Mouse (Mus musculus) embryonic facial prominence, embryonic 13.5 days (tissue): ENCODE measurements around the gene Snhg11. TPM values are rescaled to one million over a fixed set of nuclear protein-coding genes. Genes with fewer than 3 reads are reported as not detected.
"Not testable (repeated sequence)": the region's sequence is repeated elsewhere in the genome, so short reads cannot be mapped to it uniquely, and the experiment has no call there.

Source experiments
- ATAC-seq: fragments of 200-750 bp; cut with Nextera tagmentation; 2 replicates; pipeline ENCODE4 v1.8.0; 2017; ENCODE audit warnings: low read depth; ENCODE audit not compliant: insufficient number of reproducible peaks, insufficient read depth, low FRiP score, low TSS enrichment
- H3K27ac ChIP-seq: fragments of 300-500 bp; sonication (generic); 2 replicates; pipeline ENCODE4 v1.5.1; 2015; ENCODE audit warnings: moderate library complexity, mild to moderate bottlenecking, inconsistent platforms
- H3K27me3 ChIP-seq: fragments of 300-500 bp; sonication (generic); 2 replicates; pipeline ENCODE4 v1.6.1; 2015; ENCODE audit warnings: mild to moderate bottlenecking, inconsistent platforms
- H3K36me3 ChIP-seq: fragments of 300-500 bp; sonication (generic); 2 replicates; pipeline ENCODE4 v1.6.1; 2015; ENCODE audit warnings: mild to moderate bottlenecking, inconsistent platforms
- H3K4me1 ChIP-seq: fragments of 300-500 bp; sonication (generic); 2 replicates; pipeline ENCODE4 v1.6.1; 2015; ENCODE audit warnings: inconsistent platforms
- H3K4me2 ChIP-seq: fragments of 300-500 bp; sonication (generic); 2 replicates; pipeline ENCODE4 v1.6.1; 2015; ENCODE audit warnings: moderate library complexity, mild to moderate bottlenecking, inconsistent platforms
- H3K4me3 ChIP-seq: fragments of 300-500 bp; sonication (generic); 2 replicates; pipeline ENCODE4 v1.5.1; 2015; ENCODE audit warnings: mild to moderate bottlenecking, inconsistent platforms
- H3K9ac ChIP-seq: fragments of 300-500 bp; sonication (generic); 2 replicates; pipeline ENCODE4 v1.6.1; 2015; ENCODE audit warnings: mild to moderate bottlenecking, inconsistent platforms
- H3K9me3 ChIP-seq: fragments of 300-500 bp; sonication (generic); 2 replicates; pipeline ENCODE4 v1.6.1; 2016; ENCODE audit warnings: inconsistent platforms
- WGBS: fragments of 180-500 bp; shearing (Covaris S2); methylation state at CpG from one replicate; pipeline ENCODE4 v1.1.7; 2015; ENCODE audit warnings: mixed read lengths; 5-methylcytosine and 5-hydroxymethylcytosine counted together
- polyA plus RNA-seq: library from polyadenylated mRNA; unstranded; fragments of >200 nt; fragmentation: Nextera tagmentation; extraction: Ambion mirVana; gene quantifications from 2 replicates; pipeline ENCODE4 v1.2.1, GENCODE M21; 2015

Snhg11 gene
- polyA plus RNA-seq, 1 experiment from 2014 or later: 13.1 TPM

- no peak overlapping the region for H3K9ac ChIP-seq
- 67% methylated on average over 5 of the region's 5 CpGs for WGBS
These were observed 2.4 kb upstream of the Snhg11 start for GRCm38 (mm10) chr2:158373061-158373460.

GRCm38 (mm10) chr2:158373516-158373915 lies 1.9 kb upstream of the Snhg11 start:
- WGBS: 71% methylated on average over 7 of the region's 7 CpGs
- Histone ChIP-seq H3K27ac (no peak overlapping the region), H3K4me1 (peaks cover 9% of the 10 kb centered on the region), H3K9ac (no peak overlapping the region), H3K4me3 (no peak overlapping the region), H3K9me3 (no peaks in the 10 kb centered on the region), H3K4me2 (no peak overlapping the region), H3K36me3 (no peaks in the 10 kb centered on the region), H3K27me3 (peaks cover 39% of the 10 kb centered on the region)
- no peak for ATAC-seq

More at GRCm38 (mm10) chr2:158373061-158373460, 2.4 kb upstream of the Snhg11 start:
- Histone ChIP-seq H3K9me3 (no peaks in the 10 kb centered on the region), H3K36me3 (no peaks in the 10 kb centered on the region), H3K27ac (no peak overlapping the region), H3K4me1 (peaks cover 9% of the 10 kb centered on the region), H3K4me2 (no peak overlapping the region), H3K4me3 (no peak overlapping the region), H3K27me3 (peaks cover 39% of the 10 kb centered on the region)
- no peak for ATAC-seq

- Histone ChIP-seq H3K4me2 (peak overlapping the region; percentile 69), H3K4me3 (peak overlapping the region; percentile 40), H3K4me1 (peaks cover 9% of the 10 kb centered on the region), H3K27me3 (peaks cover 39% of the 10 kb centered on the region), H3K9ac (no peak overlapping the region; the same call in 1 of the 2 replicates), H3K36me3 (no peaks in the 10 kb centered on the region), H3K27ac (no peak overlapping the region), H3K9me3 (no peaks in the 10 kb centered on the region)
- no peak for ATAC-seq
- 29% methylated on average over 12 of the region's 12 CpGs for WGBS
These were observed 767 bp downstream of the Snhg11 start for GRCm38 (mm10) chr2:158376123-158376687.

- Histone ChIP-seq H3K27me3 (peaks cover 39% of the 10 kb centered on the region), H3K9me3 (no peaks in the 10 kb centered on the region), H3K4me2 (no peak overlapping the region), H3K9ac (no peak overlapping the region), H3K27ac (no peak overlapping the region), H3K36me3 (no peaks in the 10 kb centered on the region), H3K4me1 (peaks cover 9% of the 10 kb centered on the region), H3K4me3 (no peak overlapping the region)
- WGBS: 72% methylated on average over 7 of the region's 7 CpGs
- ATAC-seq: no peak
These were observed 1.4 kb downstream of the Snhg11 start for GRCm38 (mm10) chr2:158376798-158377197.

- no peak overlapping the region for H3K27ac ChIP-seq
- no peaks in the 10 kb centered on the region for H3K36me3 ChIP-seq
- no peak overlapping the region for H3K9ac ChIP-seq
- peaks cover 9% of the 10 kb centered on the region for H3K4me1 ChIP-seq
- no peak overlapping the region for H3K4me2 ChIP-seq
- ATAC-seq: no peak
- H3K9me3 ChIP-seq: no peaks in the 10 kb centered on the region
- 75% methylated on average over 1 of the region's 1 CpGs for WGBS
- peaks cover 39% of the 10 kb centered on the region for H3K27me3 ChIP-seq
- H3K4me3 ChIP-seq: no peak overlapping the region
These were observed 2.4 kb downstream of the Snhg11 start for GRCm38 (mm10) chr2:158377811-158378210.

GRCm38 (mm10) chr2:158379354-158380078 lies 4.1 kb downstream of the Snhg11 start:
- Histone ChIP-seq H3K4me2 (no peak overlapping the region), H3K4me3 (no peak overlapping the region), H3K9ac (no peak overlapping the region), H3K9me3 (no peaks in the 10 kb centered on the region), H3K27me3 (peaks cover 26% of the 10 kb centered on the region), H3K27ac (no peak overlapping the region), H3K36me3 (no peaks in the 10 kb centered on the region), H3K4me1 (peaks cover 9% of the 10 kb centered on the region)
- no peak for ATAC-seq
- WGBS: 42% methylated on average over 13 of the region's 13 CpGs

GRCm38 (mm10) chr2:158386072-158386471 lies 10.6 kb downstream of the Snhg11 start:
- Histone ChIP-seq H3K9me3 (no peaks in the 10 kb centered on the region), H3K36me3 (no peaks in the 10 kb centered on the region), H3K27me3 (no peaks in the 10 kb centered on the region), H3K9ac (no peak overlapping the region), H3K4me1 (no peaks in the 10 kb centered on the region), H3K27ac (no peak overlapping the region), H3K4me2 (no peak overlapping the region), H3K4me3 (no peak overlapping the region)
- no peak for ATAC-seq
- 33% methylated on average over 8 of the region's 8 CpGs for WGBS

GRCm38 (mm10) chr2:158389421-158389820 lies 14.0 kb downstream of the Snhg11 start:
- no peak overlapping the region for H3K27ac ChIP-seq
- no peak overlapping the region for H3K4me3 ChIP-seq
- WGBS: 75% methylated on average over 7 of the region's 7 CpGs
- ATAC-seq: no peak
- H3K9ac ChIP-seq: no peak overlapping the region
- H3K4me1 ChIP-seq: no peaks in the 10 kb centered on the region
- no peaks in the 10 kb centered on the region for H3K9me3 ChIP-seq
- H3K4me2 ChIP-seq: no peak overlapping the region
- H3K27me3 ChIP-seq: no peaks in the 10 kb centered on the region
- H3K36me3 ChIP-seq: no peaks in the 10 kb centered on the region

GRCm38 (mm10) chr2:158396369-158396768 lies 20.9 kb downstream of the Snhg11 start:
- 87% methylated on average over 6 of the region's 6 CpGs for WGBS

GRCm38 (mm10) chr2:158397140-158397539 lies 21.7 kb downstream of the Snhg11 start:
- not testable (repeated sequence) for H3K9me3 ChIP-seq, H3K4me3 ChIP-seq, H3K27me3 ChIP-seq, H3K4me2 ChIP-seq, H3K9ac ChIP-seq, H3K4me1 ChIP-seq, H3K27ac ChIP-seq, ATAC-seq, H3K36me3 ChIP-seq
- WGBS: 62% methylated on average over 13 of the region's 13 CpGs

More at GRCm38 (mm10) chr2:158396369-158396768, 20.9 kb downstream of the Snhg11 start:
- no peaks in the 10 kb centered on the region for H3K4me1 ChIP-seq
- H3K9me3 ChIP-seq: no peaks in the 10 kb centered on the region
- no peaks in the 10 kb centered on the region for H3K27me3 ChIP-seq
- no peak overlapping the region for H3K27ac ChIP-seq
- no peaks in the 10 kb centered on the region for H3K36me3 ChIP-seq
- no peak overlapping the region for H3K9ac ChIP-seq
- H3K4me2 ChIP-seq: no peak overlapping the region
- H3K4me3 ChIP-seq: no peak overlapping the region
- ATAC-seq: no peak

GRCm38 (mm10) chr2:158402915-158403314 lies 27.5 kb downstream of the Snhg11 start:
- no peak overlapping the region for H3K4me2 ChIP-seq
- H3K9me3 ChIP-seq: no peaks in the 10 kb centered on the region
- no peak overlapping the region for H3K27ac ChIP-seq
- no peaks in the 10 kb centered on the region for H3K4me1 ChIP-seq
- WGBS: 82% methylated on average over 7 of the region's 7 CpGs
- no peak overlapping the region for H3K4me3 ChIP-seq
- H3K9ac ChIP-seq: no peak overlapping the region
- H3K36me3 ChIP-seq: no peaks in the 10 kb centered on the region
- no peaks in the 10 kb centered on the region for H3K27me3 ChIP-seq
- no peak for ATAC-seq

- Histone ChIP-seq H3K9me3 (no peaks in the 10 kb centered on the region), H3K9ac (peak overlapping the region; percentile 65), H3K4me1 (peaks cover 16% of the 10 kb centered on the region), H3K27ac (no peak overlapping the region), H3K4me3 (peak overlapping the region; percentile 91), H3K36me3 (no peaks in the 10 kb centered on the region), H3K4me2 (peak overlapping the region; percentile 96), H3K27me3 (no peaks in the 10 kb centered on the region; the same call in 1 of the 2 replicates)
- peak; percentile 8; the same call in 1 of the 2 replicates for ATAC-seq
- 20% methylated on average over 14 of the region's 14 CpGs for WGBS
These were observed 33.7 kb downstream of the Snhg11 start for GRCm38 (mm10) chr2:158408997-158409594.
